ENCODE assay signal across 8 mouse cellular contexts in genomic region chr3:87755964-87756363, GRCm38 (mm10). TPM values are rescaled to one million over a fixed set of nuclear protein-coding genes. Genes with fewer than 3 reads are reported as not detected.
A peak's percentile ranks its signal among the peaks of the same experiment; 100 is the strongest.
DNase-seq lines count a peak whose midpoint lies in the region; ATAC-seq and TF ChIP-seq lines count a peak whose summit lies in the region.

No protein-coding gene starts in this region.

- peak overlapping the region; percentile 44 for H3K4me2 ChIP-seq in forebrain, embryonic 11.5 days (ENCODE audit: low read depth, low read length, severe bottlenecking)
- H3K4me2 ChIP-seq in heart, embryonic 14.5 days (ENCODE audit: low read length) = peak overlapping the region; percentile 53
- peak overlapping the region; percentile 35 for H3K4me2 ChIP-seq in kidney, postnatal 0 days (ENCODE audit: low read length)

- 3% methylated on average over 24 of the region's 24 CpGs for WGBS in forebrain, embryonic 11.5 days
- 6% methylated on average over 24 of the region's 24 CpGs for WGBS in heart, embryonic 14.5 days
- 7% methylated on average over 24 of the region's 24 CpGs for WGBS in kidney, postnatal 0 days
- 10% methylated on average over 24 of the region's 24 CpGs for WGBS in liver, adult 2 months

- H3K27me3 ChIP-seq in forebrain, embryonic 11.5 days (ENCODE audit: control insufficient read depth, insufficient read depth, low read length) = no peaks in the 10 kb centered on the region; the same call in 1 of the 2 replicates
- H3K27me3 ChIP-seq in heart, embryonic 14.5 days (ENCODE audit: control insufficient read depth, insufficient read depth, low read length) = peaks cover 14% of the 10 kb centered on the region; the same call in 1 of the 2 replicates
- H3K27me3 ChIP-seq in kidney, postnatal 0 days (ENCODE audit: insufficient read depth, low read length) = no peaks in the 10 kb centered on the region
- no peaks in the 10 kb centered on the region for H3K27me3 ChIP-seq in liver, adult 2 months (ENCODE audit: control insufficient read depth, insufficient read depth, low read length)

- peak; percentile 85 for ATAC-seq in forebrain, embryonic 11.5 days (replicated peaks; ENCODE audit: low FRiP score)
- peak; percentile 55; the same call in 1 of the 2 replicates for ATAC-seq in heart, embryonic 14.5 days (ENCODE audit: insufficient number of reproducible peaks, insufficient read depth, low FRiP score, low read depth)
- peak; percentile 78 for ATAC-seq in kidney, postnatal 0 days (replicated peaks; ENCODE audit: low FRiP score, low read depth)
- ATAC-seq in monocyte, adult 5-6 weeks (replicated peaks; ENCODE audit: insufficient number of reproducible peaks, low FRiP score, low TSS enrichment, poor library complexity, severe bottlenecking) = 0 out of 2 replicates have a peak, but pooled peaks have one; percentile 34

- H3K79me2 ChIP-seq in liver, adult 2 months (ENCODE audit: control insufficient read depth, insufficient read depth, low read length) = no peaks in the 10 kb centered on the region

- H3K4me1 ChIP-seq in forebrain, embryonic 11.5 days (replicated peaks; ENCODE audit: control insufficient read depth, insufficient read depth, low read length) = peaks cover 5% of the 10 kb centered on the region; the same call in 1 of the 2 replicates
- H3K4me1 ChIP-seq in heart, embryonic 14.5 days (ENCODE audit: control insufficient read depth in 2 of 2, insufficient read depth in 2 of 2, low read length in 2 of 2) = no peaks in the 10 kb centered on the region
- H3K4me1 ChIP-seq in kidney, postnatal 0 days (replicated peaks; ENCODE audit: insufficient read depth, low read length) = peaks cover 12% of the 10 kb centered on the region; the same call in 1 of the 2 replicates
- peaks cover 2% of the 10 kb centered on the region; the same call in 1 of the 2 replicates for H3K4me1 ChIP-seq in liver, adult 2 months (ENCODE audit: control insufficient read depth, insufficient read depth, low read length)

- peak overlapping the region; percentile 44 for H3K9ac ChIP-seq in forebrain, embryonic 11.5 days (ENCODE audit: low read length)
- H3K9ac ChIP-seq in heart, embryonic 14.5 days (ENCODE audit: low read length) = no peak overlapping the region
- H3K9ac ChIP-seq in kidney, postnatal 0 days (ENCODE audit: low read depth, low read length) = no peak overlapping the region
- H3K9ac ChIP-seq in liver, adult 2 months (ENCODE audit: low read depth, low read length) = 0 out of 2 replicates have a peak overlapping the region, but pooled peaks have one; percentile 18

- TF ChIP-seq CTCF in brain, embryonic 14.5 days (IDR thresholded peaks at IDR 0.05; ENCODE audit: borderline replicate concordance, extremely low read depth, insufficient read depth, insufficient read length) = peak; percentile 97
- peak; percentile 99 for TF ChIP-seq CTCF in kidney, postnatal 0 days (IDR thresholded peaks at IDR 0.05; ENCODE audit: low read depth)
- TF ChIP-seq CTCF in liver, adult 2 months (IDR thresholded peaks at IDR 0.05; ENCODE audit: low read depth, low read length) = peak; percentile 95

- H3K9me3 ChIP-seq in forebrain, embryonic 11.5 days (ENCODE audit: control insufficient read depth, low read length) = no peaks in the 10 kb centered on the region
- H3K9me3 ChIP-seq in heart, embryonic 14.5 days (ENCODE audit: control insufficient read depth, low read length) = no peaks in the 10 kb centered on the region
- H3K9me3 ChIP-seq in kidney, postnatal 0 days (replicated peaks; ENCODE audit: low read length) = no peaks in the 10 kb centered on the region

- H3K36me3 ChIP-seq in forebrain, embryonic 11.5 days (ENCODE audit: control insufficient read depth, insufficient read depth, low read length) = no peaks in the 10 kb centered on the region
- peaks cover 49% of the 10 kb centered on the region for H3K36me3 ChIP-seq in heart, embryonic 14.5 days (ENCODE audit: control insufficient read depth, insufficient read depth, low read length)
- peaks cover 38% of the 10 kb centered on the region for H3K36me3 ChIP-seq in kidney, postnatal 0 days (ENCODE audit: insufficient read depth, low read length)
- H3K36me3 ChIP-seq in liver, adult 2 months (ENCODE audit: control insufficient read depth, insufficient read depth, low read length) = no peaks in the 10 kb centered on the region

- no peak overlapping the region for H3K27ac ChIP-seq in forebrain, embryonic 11.5 days (ENCODE audit: low read depth, low read length)
- no peak overlapping the region for H3K27ac ChIP-seq in heart, embryonic 14.5 days (replicated peaks in 1 of 2; ENCODE audit: control insufficient read depth in 1 of 2, insufficient read depth in 1 of 2, low read depth in 2 of 2, low read length in 2 of 2)
- no peak overlapping the region for H3K27ac ChIP-seq in kidney, postnatal 0 days
- H3K27ac ChIP-seq in liver, adult 2 months (replicated peaks; ENCODE audit: insufficient read depth, low read depth, low read length) = no peak overlapping the region

- peak overlapping the region; percentile 10; the same call in 1 of the 2 replicates for H3K4me3 ChIP-seq in forebrain, embryonic 11.5 days (ENCODE audit: low read depth, low read length)
- no peak overlapping the region for H3K4me3 ChIP-seq in heart, embryonic 14.5 days (ENCODE audit: control insufficient read depth in 1 of 2, insufficient read depth in 1 of 2, low read depth in 1 of 2, low read length in 2 of 2)
- peak overlapping the region; percentile 8; the same call in 1 of the 2 replicates for H3K4me3 ChIP-seq in kidney, postnatal 0 days (replicated peaks; ENCODE audit: low read depth, low read length)
- no peak overlapping the region for H3K4me3 ChIP-seq in liver, adult 2 months (ENCODE audit: insufficient read depth, low read depth, low read length)

- TF ChIP-seq POLR2A in brain, embryonic 14.5 days (IDR thresholded peaks at IDR 0.05; ENCODE audit: borderline replicate concordance, extremely low read depth, insufficient read depth, insufficient read length, poor library complexity, severe bottlenecking) = no peak
- no peak for TF ChIP-seq POLR2A in liver, adult 2 months (IDR thresholded peaks at IDR 0.05; ENCODE audit: extremely low read depth, insufficient read depth, low read length)

- peak; percentile 90 for DNase-seq in B cell, adult 2 months
- peak; percentile 80 for DNase-seq in brain, embryonic 14.5 days (ENCODE audit: low read depth)
- DNase-seq in forebrain, embryonic 11.5 days (ENCODE audit: low spot score) = peak; percentile 94
- DNase-seq in kidney, postnatal 0 days (ENCODE audit: low spot score) = peak; percentile 81
- DNase-seq in liver, adult 2 months (ENCODE audit: extremely low read depth, low read depth, low spot score) = peak; percentile 18
- DNase-seq in spleen, postnatal 14 days (ENCODE audit: low spot score in 2 of 2) = peak; percentile 59 to 79

RNA-seq across cellular contexts. Expression of gene Lrrc71, which starts 7.5 kb away (rescaled TPM):
- 0.34 and 1.0 TPM in 2 replicates for polyA plus RNA-seq in brain, embryonic 14.5 days (2012; rRNA removed)
- polyA plus RNA-seq in forebrain, embryonic 11.5 days (2014; fragmentation: Nextera tagmentation; extraction: Ambion mirVana) = 0.24 and 0.55 TPM in 2 replicates
- polyA plus RNA-seq in heart, embryonic 14.5 days (2014; fragmentation: Nextera tagmentation; extraction: Ambion mirVana) = 0.12 and 0.32 TPM in 2 replicates
- polyA plus RNA-seq in kidney, postnatal 0 days (2015; fragmentation: Nextera tagmentation; extraction: Ambion mirVana) = 0.37 and 0.45 TPM in 2 replicates
- under 0.01 and 0.07 TPM in 2 replicates for total RNA-seq in liver, adult 2 months (2014; rRNA removed)
- 0.04 and 0.06 TPM in 2 replicates for polyA plus RNA-seq in liver, adult 2 months (2012; rRNA removed)
- 0.39 to 1.2 TPM (median 0.53 TPM) in 3 replicates for total RNA-seq in monocyte, adult 5-6 weeks (2017)

RNA-seq across cellular contexts. Expression of gene Ntrk1, which starts 39.0 kb away (rescaled TPM):
- 1.4 and 3.8 TPM in 2 replicates for polyA plus RNA-seq in brain, embryonic 14.5 days (2012; rRNA removed)
- polyA plus RNA-seq in forebrain, embryonic 11.5 days (2014; fragmentation: Nextera tagmentation; extraction: Ambion mirVana) = 0.16 and 0.45 TPM in 2 replicates
- polyA plus RNA-seq in heart, embryonic 14.5 days (2014; fragmentation: Nextera tagmentation; extraction: Ambion mirVana) = 0.15 and 0.18 TPM in 2 replicates
- 2.1 and 2.3 TPM in 2 replicates for polyA plus RNA-seq in kidney, postnatal 0 days (2015; fragmentation: Nextera tagmentation; extraction: Ambion mirVana)
- total RNA-seq in liver, adult 2 months (2014; rRNA removed) = 0.27 TPM in 1 of 2 replicates, not detected in the other
- polyA plus RNA-seq in liver, adult 2 months (2012; rRNA removed) = 0.04 and 0.12 TPM in 2 replicates
- 0.32 TPM in 1 of 3 replicates, not detected in the others for total RNA-seq in monocyte, adult 5-6 weeks (2017)

RNA-seq across cellular contexts. Expression of gene Insrr, which starts 40.8 kb away (rescaled TPM):
- 1.5 and 1.7 TPM in 2 replicates for polyA plus RNA-seq in brain, embryonic 14.5 days (2012; rRNA removed)
- 0.32 and 0.33 TPM in 2 replicates for polyA plus RNA-seq in forebrain, embryonic 11.5 days (2014; fragmentation: Nextera tagmentation; extraction: Ambion mirVana)
- 0.08 TPM in 1 of 2 replicates, not detected in the other for polyA plus RNA-seq in heart, embryonic 14.5 days (2014; fragmentation: Nextera tagmentation; extraction: Ambion mirVana)
- polyA plus RNA-seq in kidney, postnatal 0 days (2015; fragmentation: Nextera tagmentation; extraction: Ambion mirVana) = 1.9 and 2.3 TPM in 2 replicates
- not detected in 2 replicates for total RNA-seq in liver, adult 2 months (2014; rRNA removed)
- polyA plus RNA-seq in liver, adult 2 months (2012; rRNA removed) = 0.02 TPM in 1 of 2 replicates, not detected in the other
- total RNA-seq in monocyte, adult 5-6 weeks (2017) = 0.21 to 0.49 TPM in 2 of 3 replicates, not detected in the other

Comparison
In these comparisons a context has a peak if more than half of its experiments do, and no peak if none do; other contexts are left out.
1. DNase-seq: peak in every context shown above with its lines; median percentile 94 in forebrain, embryonic 11.5 days; 90 in B cell, adult 2 months; 81 in kidney, postnatal 0 days; 80 in brain, embryonic 14.5 days; 69 in spleen, postnatal 14 days; 18 in liver, adult 2 months.
2. ATAC-seq: peak in every context shown above with its lines; median percentile 85 in forebrain, embryonic 11.5 days; 78 in kidney, postnatal 0 days; 55 in heart, embryonic 14.5 days; 34 in monocyte, adult 5-6 weeks.
3. H3K4me3 ChIP-seq: peak in forebrain, embryonic 11.5 days (single experiment) and kidney, postnatal 0 days (single experiment); none in heart, embryonic 14.5 days (0 of 2) and liver, adult 2 months (single experiment).
4. H3K9ac ChIP-seq: peak in forebrain, embryonic 11.5 days (single experiment) and liver, adult 2 months (single experiment); none in heart, embryonic 14.5 days (single experiment) and kidney, postnatal 0 days (single experiment).
5. Peak in every context shown above with its lines, with median percentiles within 50 percentile points of each other: CTCF ChIP-seq and H3K4me2 ChIP-seq.